Mouse (Mus musculus): Measurements from ENCODE around the gene Tbc1d21.

The Tbc1d21 gene

DNA sequence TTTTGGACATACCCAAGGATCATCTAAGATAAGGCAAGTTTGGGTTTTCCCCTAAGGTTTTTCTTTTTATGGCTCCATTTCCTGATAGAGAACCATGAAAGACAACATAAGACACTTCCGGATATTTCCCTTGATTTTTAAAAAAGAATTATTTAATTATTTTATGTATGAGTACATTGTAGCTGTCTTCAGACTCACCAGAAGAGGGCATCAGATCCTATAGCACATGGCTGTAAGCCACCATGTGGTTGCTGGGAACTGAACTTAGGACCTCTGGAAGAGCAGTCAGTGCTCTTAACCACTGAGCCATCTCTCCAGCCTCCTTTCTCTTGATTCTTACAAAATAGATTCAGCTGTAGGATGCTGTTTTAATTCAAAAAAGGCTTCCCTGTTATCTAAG, 28.5 kb downstream of the Tbc1d21 start:
- DNase-seq (ENCODE audit: low spot score), result no peak

DNA sequence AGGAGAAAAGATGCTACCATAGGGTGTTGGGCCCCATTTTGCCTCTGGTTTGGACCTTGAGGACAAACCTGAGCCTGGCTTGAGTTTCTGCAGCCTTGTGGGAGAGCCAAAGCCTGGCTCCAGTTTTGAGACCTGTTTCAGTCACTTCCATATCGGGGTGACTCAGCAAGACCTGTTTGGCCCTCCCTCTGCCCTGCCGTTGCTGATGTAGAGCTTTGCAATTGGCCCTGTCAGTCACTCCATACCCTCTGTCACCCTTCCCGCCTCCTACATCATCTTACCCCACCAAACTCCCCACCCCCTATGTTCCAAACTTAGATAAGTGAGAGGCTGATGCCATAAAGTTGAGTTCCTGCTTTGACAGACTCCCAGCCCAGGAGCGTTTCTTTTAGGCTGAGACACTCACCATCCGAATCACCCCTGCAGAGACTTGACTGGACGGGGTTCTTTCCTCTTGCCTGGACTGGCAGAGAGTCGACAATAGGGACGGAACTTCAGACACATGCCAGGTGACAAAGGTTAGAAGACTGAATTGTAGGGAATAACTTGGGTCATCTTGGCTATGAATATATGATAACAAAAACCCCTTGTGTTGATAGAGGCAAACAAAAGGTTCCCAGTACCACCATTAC, 33.5 kb downstream of the Tbc1d21 start:
- DNase-seq (ENCODE audit: low spot score), result no peak

DNA sequence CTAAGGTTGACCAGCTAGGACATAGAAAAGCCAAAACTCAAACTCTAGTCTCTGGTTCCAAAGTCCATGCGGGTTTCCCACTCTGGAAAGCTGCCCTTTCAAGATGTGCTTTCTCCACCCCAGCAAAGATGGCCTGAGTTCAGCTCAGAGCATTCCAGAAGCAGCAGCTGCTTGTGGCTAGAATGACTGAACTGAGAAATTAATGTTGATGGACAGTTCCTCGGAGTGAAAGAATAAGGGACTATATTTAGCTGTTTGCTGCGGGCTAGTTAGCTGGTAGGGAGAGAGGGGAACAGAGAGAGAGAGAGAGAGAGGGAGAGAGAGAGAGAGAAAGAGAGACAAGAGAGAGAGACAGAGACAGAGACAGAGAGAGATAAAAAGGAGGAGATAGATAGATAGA, 39.0 kb downstream of the Tbc1d21 start:
- no peak for DNase-seq (ENCODE audit: low spot score)

DNA sequence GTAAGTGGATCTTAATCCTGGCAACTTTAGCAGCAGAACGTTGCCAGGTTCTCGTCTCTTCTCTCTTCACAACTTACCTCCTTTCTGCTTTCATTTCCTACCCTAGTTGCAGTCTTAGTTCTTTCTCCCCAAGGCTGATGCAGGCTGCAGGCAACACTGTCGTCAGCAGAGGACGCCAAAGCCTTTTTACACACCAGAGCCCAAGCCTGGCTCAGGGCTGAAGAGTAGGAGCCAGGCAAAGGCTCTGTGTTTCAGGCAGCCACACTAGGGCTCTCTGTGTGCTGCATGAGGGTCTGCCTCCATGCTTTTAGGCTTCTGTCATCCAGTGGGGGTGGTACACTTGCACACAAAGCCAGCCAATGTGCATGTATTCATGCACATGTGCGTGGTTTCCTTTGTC, 40.0 kb downstream of the Tbc1d21 start:
- DNase-seq (ENCODE audit: low spot score), result peak; percentile 74

DNA sequence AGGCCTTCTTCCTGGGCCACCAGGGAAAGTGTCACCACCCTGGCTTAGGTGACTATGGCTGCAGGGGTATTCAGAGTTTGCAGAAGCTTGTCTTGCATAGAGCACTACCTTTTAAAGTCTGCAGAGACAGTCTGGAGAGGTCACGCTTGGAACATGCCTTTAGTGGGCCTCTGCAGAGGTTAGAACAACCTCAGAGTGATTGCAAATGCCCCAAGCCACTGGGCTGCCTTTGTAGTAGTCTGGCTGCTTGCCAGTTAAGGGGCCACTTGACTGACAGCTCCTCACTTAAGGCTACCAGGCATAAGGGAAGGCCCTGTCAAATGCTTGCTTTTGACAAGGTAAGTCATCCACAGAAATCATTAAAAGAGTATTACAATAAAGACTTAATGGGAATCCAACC, 42.9 kb downstream of the Tbc1d21 start:
- no peak for DNase-seq (ENCODE audit: low spot score)

DNA sequence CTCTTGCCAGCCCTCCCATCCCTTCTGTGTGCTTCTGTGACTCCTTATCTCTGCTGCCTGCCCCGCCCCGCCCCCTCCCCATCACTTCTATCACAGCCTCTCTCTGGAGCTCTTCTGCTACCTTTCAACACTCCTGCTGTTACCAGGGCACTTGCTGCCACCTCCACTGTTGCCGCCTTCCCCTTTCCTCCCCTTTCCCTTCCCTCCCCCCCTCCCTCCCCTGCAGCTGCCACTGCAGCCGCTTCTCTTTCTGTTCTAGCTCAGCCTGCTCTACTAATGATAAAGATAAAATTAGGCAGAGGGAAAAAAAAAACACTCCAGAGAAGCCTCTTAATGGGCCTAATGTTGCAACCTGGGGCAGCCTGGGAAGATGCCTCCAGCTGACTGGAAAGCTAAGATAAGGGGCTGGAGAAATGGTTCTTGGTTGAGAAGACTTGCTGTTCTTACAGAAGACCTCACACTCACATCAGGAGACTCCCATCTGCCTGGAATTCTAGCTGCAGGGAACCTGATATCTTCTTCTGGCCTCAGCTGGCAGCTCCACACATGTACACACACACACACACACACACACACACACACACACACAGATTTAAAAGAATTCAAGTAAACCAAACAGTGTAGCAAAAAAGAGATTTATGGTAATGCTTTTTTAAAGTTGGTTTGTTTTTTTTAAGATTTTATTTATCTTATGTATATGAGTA, 43.6 kb downstream of the Tbc1d21 start:
- DNase-seq (ENCODE audit: low spot score), result no peak

DNA sequence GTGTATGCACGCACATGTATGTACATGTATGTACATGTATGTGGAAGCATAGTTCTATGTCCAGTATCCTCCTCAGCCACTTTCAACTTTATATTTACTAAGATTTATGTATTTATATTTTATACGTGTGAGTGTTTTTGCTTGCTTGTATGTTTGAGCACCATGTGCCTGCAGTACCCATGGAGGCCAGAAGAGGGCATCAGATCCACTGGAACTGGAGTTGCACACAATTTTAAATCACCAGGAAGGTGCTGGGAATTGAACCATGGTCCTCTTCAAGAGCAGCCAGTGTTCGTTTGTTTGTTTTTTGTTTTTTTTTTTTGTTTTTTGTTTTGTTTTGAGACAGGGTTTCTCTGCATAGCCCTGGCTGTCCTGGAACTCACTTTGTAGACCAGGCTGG, 48.6 kb downstream of the Tbc1d21 start:
- DNase-seq (ENCODE audit: low spot score), result no peak

DNA sequence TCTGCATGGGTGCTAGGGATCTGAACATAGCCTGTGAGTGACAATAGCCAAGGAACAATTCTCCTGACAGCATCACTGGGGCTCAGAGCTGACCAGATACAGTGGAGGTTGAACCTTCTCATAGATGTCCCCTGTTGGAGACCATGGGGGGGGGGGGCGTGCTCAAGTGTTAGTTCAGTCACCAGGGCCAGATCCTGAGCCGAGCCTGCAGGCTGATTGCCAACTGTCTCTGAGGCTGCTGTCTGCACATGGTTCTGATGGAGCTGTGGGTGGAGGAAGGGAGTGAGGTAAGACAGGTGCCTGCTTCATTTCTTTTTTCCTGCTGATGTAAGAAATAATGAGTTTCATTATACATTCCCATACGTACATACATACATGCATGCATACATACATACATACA, 51.9 kb downstream of the Tbc1d21 start:
- no peak for DNase-seq (ENCODE audit: low spot score)

DNA sequence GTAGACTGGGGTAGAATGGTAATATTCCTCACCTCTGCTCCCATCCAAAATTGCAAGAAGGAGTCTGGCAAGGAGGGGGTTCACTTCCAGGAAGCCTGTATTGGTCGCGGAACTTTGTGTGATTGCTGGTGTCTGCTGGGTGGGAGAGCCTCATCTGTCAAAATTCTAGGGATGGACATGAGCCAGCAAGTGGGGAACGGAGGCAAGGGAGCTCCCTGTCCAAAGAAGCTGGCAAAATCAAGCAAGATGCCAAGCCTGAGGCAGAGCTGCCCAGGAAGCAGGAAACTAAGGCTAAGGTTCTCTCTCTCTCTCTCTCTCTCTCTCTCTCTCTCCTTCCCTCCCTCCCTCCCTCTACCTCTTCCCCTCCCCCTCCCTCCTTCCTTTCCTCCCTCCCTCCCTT, 52.9 kb downstream of the Tbc1d21 start:
- no peak for DNase-seq (ENCODE audit: low spot score)

DNA sequence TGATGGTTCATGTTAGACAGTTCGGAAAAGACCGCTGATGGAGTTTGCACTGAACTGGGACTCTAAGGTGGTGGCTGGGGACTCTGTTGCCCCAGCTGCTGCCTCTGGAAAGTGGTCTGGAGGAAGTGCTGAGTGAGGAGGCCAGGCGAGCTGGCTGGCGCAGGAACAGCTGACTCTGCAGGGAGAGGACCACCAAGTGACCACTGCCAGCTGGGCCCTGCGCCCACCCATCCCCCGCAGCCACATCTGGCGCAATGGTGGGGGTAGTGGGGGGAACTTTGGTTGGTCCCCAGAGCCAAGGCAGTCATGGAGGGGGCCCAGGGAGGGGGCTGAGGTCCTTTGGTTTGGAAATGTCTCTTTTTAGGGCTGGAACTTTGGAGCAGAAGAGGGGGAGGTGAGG, 53.5 kb downstream of the Tbc1d21 start:
- no peak for DNase-seq (ENCODE audit: low spot score)

DNA sequence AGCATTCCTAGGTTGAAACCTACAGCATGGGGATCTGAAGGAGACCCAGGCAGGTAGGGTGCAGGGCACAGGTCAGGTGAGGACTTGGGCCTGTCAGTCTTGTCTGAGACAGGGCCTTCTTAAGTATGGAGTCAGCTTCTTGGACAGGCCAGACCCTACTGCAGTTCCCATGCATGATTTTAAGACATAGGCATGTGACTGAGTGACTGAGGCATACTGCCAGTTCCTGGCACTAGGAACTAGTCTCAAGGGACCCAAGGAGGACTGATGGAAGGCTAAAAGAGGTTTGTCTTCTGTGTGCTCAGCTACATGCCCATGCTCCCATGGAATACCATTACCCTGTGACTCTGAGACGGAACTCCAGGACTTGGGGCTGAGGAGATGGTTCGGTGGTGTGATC, 54.4 kb downstream of the Tbc1d21 start:
- DNase-seq (ENCODE audit: low spot score), result no peak

DNA sequence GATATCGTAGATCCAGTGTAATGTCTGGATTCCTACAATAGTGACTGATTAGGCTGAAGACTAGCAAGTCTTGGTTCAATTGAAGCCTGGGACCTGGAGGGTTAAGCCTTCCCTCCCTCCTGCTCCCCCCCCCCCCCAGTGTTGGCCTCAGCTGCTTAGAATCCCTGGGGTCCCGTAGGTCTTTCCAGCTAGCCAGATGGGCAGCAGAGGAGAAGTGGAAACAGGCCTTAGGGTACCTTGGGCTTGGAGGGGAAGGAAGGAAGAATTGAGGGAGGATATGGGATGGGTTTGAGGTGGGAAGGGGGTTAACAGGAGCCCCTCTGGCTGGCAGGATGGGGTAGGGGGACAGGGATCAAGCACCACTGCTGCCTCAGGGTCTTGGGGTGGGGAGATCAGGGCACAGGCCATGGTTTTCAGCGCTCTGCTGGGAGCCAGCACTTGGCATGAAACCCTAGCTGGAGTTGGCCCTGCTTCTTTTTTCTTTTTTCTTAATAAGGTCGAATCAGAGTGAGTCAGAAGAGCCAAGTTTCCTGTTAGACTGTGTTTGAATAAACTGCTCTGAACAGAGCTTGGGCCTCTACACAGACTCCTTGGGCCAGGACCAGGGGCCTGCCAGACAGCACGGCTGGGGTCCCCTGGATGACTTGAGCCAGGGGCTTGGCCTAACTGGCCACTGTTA, 55.4 kb downstream of the Tbc1d21 start:
- no peak for DNase-seq (ENCODE audit: low spot score)

DNA sequence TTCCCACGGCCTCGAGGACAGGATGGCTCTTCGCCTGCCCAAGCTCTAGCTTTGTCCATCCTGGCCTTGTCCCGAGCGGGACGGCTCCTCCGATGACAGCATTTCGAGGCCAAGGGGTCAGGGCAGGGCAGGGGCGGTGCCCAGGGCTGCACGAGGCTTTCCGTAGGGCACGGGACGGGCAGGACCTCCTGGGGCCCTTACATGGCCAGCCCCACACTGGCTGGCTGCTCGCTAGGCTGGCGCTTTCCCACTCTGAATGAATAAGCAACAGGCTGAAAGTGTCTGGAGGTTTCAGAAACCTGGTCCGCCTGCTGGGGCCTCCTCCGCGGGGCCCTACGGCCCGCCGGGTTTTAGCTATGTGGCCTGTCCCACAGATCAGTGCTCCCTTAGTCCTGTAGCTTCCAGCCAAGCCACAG, 57.3 kb downstream of the Tbc1d21 start, which contains the start of gene Loxl1:
Loxl1 (minus strand) TSS at position 243 of the 416 bp plus-strand sequence.
- peak; percentile 36 for DNase-seq (ENCODE audit: low spot score)

DNA sequence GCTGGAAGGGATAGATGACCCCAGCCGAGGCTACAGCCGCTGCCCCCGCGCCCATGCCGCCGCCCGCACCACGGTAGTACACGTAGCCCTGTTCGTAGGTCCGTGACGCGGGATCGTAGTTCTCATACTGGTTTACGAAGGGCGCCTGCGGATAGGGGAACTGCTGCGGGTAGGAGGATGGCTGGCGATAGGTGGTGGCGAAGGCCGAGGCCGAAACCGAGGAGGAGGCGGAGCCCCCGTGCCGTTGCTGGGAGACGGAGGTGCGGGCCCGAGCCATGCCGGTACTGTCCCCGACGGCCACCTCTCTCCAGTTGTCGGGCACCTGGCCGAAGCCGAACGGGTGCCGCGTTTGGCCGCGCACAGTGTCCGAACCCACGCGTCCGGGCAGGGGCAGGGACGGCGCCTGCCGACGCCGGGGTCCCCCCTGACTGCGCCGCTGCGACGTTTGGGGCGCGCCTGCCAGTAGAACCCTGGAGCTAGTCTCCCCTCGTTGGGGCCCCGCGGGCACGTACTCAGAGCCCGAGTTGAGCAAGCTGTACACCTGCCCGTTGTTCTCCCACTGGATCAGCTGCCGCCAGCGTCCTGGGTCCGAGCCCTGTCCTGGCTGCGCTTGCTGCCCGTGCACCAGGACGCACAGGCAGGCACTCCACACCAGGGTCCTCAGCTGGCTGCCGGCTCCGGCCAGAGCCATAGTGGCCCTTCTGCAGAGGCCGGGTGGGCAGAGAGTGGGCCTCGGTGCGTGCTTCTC, 57.9 kb downstream of the Tbc1d21 start:
- DNase-seq (ENCODE audit: low spot score), result no peak

DNA sequence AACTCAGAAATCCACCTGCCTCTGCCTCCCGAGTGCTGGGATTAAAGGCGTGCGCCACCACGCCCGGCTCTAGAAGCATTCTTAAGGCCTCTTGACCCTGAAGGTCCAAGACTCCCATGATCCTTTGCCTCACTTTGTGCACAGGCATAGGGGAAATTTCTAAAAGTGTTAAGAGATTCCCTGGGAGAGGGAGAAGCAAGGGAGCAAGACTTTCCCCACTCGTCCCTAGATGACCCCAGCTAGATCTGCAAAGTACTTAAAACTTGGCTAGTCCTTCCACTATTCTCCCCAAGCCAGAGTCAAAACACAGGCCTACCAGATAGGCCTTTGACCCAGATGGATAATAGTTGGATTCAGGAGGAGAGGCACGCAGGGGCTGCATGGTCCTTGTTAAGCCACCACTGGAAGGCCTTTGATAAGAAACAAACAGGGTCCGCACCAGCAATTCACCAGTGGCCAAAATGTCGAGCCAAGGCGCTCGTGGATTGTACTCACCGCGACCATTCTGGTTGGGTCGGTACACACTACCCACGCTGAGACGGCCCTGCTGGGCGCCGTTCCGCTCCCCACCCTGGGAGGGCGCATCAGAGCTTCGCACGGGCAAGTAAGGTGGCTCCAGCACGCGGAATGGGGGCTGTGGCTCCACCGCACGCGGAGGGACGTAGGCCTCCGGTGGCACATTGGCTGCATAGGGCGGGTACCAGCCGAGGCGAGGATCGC, 58.9 kb downstream of the Tbc1d21 start:
- DNase-seq (ENCODE audit: low spot score), result no peak

DNA sequence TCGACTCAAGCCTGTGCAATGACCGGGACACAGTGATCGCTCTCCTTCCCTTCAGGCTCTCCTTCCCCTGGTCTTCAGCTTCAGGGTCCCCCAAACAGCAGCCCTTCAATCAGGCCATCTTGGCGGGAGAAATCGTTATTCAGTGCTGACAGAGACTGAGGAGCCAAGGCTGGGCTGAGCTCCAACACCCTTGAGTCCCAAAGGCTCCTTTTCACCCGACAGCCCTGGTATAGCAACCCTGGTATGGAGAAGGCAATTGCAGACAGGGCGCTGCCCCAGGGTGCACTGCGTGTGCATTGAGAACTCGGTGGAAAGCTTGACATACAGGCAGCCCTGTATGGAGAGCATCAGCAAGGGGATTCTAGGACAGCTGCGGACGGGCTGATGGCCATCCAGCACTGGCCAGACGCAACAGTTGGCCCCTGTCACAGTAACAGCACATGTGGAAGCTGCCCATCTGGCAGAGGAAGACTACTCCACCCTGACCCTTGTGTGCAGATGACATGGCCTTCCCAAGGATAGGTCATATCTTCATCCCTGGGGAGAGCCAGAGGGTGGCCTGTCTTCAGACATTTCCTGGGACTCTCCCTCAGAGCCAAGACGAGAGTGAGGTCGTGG, 60.1 kb downstream of the Tbc1d21 start:
- DNase-seq (ENCODE audit: low spot score), result no peak

All from layer of hippocampus, adult 11-12 months (tissue).